Mouse (Mus musculus) mature B cell (primary cell): Measurements from ENCODE around the gene Fezf1.

Experiments
- in situ Hi-C: fragments of 300-500 bp; cut with MboI; formaldehyde crosslinking; loops from 2 replicates; pipeline ENCODE4 v1.14.3; 2019

The Fezf1 gene

DNA sequence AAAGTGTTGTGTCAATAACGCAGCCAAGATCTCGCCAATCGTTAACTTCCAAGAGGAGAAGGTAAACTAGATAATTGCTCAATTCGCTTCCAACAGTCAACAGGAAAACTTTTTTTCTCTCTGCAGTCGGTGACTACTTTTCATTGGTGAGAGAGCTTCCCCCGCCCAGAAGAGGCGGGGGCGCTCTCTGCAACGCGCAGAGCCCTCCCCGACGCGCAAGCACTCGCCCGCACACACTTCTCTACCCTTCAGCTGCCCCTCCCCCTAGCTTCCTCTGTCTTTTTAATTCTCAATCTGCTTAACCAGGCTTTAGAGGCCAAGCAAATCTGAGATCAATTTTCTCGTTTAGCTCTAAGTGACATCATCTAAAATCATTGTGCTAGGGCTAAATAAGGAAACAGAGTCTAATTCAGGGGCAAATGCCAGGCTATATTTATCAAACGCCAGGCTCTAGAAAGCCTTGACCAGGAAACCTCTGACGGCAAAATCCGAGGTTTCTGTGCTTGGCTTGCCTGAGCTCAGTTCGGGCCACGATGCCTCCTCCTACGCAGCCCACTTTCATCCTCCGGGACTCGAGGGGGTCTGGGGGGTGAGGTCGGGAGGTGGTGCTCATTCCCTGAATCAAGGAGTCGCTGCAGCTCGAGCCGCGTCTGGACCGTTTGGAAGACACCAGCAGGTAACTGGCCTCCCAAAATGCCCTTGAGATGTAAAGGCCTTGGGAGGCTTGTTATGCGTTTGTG is at the start of gene Fezf1:
TSS of gene Fezf1 (minus strand) at position 50 of the 740 bp plus-strand sequence.
- in situ Hi-C loops, result no loop called here

DNA sequence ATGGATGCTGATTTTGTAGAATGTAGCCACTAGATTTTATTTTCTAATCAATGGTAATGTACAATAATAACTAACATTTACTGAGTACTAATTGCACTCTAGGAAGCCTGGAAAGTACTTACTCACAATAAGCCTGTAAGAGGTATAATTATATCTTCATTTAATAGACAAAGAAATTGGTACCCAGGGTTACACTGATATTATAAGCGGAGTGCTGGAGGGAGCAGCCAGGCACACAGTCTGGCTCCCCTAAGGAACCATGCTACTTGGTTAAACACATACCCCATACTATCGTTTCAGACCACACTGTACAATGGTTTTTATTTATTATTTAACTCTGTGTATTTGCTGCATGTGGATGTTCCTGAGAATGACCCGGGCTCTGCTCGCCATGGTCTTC is 46.5 kb upstream of the Fezf1 start:
- in situ Hi-C loops, result no loop called here

DNA sequence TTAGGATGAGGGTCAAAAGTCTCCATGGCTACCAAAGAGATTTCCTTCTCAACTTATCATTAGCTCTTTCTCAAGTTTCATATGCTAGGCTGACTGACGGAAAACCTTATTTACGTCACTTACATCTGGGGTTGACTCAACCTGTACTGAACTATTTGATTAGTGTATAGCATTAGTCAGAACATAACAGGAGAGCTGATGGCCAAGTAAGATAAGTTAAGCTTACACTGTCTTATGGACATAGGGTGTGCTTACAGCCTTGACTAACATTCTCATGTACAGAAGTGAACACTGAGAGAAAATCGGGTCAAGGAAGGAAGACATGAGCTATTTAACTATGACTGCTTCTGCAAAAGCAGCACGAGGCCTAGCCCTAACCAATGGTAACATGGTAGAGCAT is 40.6 kb upstream of the Fezf1 start:
- in situ Hi-C loops, result no loop called here

DNA sequence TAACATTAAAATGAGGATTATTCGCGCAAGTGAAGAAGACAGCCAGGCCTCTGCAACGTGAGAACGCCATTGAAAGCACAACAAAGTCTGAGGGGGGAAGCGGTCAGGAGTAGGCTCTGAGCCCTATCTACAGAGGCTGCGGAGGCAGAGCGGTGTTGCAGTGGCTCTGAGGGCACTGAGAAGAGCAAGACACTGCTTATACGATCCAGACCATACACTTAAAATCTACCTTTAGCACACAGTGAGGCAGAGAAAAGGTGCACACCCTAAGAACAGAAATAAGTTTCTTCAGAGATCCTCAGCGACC is 33.3 kb upstream of the Fezf1 start:
- in situ Hi-C loops, result no loop called here

DNA sequence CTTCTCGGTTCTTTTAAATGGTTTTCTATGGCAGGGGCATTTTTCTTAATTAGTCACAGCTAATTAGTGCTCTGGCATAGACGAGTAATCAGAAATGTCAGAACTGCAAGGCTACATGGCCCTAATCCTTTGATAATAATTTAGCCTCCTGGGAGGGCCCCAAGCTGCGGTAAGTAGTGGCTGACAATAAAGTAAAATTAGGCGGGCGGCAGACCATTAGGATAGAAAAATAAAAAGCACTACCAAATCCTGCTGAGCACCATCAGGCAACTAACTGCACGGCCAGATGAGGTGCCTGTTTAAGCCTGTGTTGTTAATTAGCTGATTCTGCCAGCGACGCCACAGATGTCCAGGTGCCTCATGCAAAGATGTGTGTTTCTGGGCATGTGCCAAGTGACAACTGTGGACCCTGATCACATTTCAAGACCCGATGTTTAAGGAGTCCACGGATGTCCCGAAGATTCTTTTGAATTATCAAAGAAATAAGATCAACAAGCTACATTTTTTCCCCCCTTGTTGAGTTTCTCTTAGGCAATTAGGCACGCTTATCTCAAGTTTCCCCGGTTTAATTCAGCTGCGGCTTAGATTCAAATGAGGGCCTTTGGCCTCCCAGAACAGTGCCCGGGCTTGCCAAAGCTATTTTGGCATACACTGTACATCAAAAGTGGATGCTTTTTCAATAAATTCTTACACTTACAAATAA is 32.8 kb upstream of the Fezf1 start:
- in situ Hi-C loops, result no loop called here

DNA sequence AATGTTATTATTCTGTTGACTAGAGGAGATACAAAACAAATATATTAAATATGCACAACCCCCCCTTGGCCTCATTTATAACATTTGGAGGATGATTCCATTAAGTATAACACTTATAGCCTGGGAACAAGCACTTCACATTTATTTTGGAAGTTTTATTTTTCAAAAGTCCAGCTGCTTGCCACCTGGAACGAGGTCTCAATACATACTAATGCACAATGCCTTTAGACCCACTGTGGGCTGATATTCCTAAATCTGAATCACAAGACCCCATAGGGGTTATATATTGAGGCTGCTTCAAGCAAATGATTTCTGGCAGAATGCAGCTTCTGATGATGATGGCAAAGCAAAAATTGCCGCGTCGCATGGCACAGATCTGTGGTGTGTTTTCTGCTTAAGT is 25.3 kb upstream of the Fezf1 start:
- in situ Hi-C loops, result no loop called here

DNA sequence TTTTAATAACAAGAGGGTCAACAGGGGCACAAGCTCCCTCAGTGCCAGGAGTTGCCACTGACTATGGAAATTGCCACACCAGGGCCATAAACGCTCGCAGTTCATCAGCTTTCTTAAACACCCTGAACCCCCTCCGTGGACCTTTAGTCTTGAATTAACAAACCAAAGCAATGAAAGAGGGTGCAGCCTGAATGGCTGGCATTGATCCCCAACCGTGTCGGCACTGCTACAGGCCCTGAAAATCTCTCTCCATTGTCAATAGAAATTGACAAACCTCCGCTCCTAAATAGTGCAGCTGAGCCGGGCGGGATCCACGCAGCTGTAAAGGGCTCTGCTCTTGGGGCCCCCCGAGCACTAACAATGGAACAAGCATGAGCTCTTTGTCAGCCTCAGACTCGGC is 24.8 kb upstream of the Fezf1 start:
- in situ Hi-C loops, result no loop called here

DNA sequence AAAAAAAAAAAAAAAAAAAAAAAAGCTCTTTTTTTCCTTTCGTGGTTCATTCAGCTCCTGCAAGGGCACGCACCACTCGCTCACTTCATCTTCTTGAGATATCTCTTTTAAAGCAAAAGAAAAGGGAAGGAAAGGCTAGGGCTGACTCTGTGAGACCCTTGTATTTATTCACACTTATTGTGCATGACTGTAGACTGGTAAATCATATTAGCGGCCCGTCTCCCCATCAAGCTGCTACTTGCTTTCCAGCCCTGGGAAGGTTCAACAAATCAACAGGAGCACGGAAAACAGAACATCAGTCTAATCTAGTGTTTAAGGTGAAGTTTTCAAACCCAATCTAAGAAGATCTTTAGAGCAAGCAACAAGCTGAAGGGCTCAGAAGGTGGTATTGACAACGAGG is 24.4 kb upstream of the Fezf1 start:
- in situ Hi-C loops, result no loop called here

DNA sequence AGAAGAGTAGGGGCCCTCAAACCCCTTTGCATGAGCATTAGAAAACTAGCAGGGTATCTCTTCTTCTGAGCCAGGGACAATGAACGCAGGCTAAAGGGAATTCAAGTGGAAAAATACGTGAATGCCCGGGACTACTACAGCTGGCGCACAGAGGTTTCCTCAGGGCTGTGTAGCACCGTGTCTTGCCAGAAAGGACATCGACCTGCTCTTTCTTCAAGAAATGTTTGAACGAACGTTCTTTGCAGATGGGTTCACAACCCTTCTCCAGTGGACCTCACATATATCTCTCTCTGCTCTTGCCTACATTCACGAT is 12.5 kb upstream of the Fezf1 start:
- in situ Hi-C loops, result no loop called here

DNA sequence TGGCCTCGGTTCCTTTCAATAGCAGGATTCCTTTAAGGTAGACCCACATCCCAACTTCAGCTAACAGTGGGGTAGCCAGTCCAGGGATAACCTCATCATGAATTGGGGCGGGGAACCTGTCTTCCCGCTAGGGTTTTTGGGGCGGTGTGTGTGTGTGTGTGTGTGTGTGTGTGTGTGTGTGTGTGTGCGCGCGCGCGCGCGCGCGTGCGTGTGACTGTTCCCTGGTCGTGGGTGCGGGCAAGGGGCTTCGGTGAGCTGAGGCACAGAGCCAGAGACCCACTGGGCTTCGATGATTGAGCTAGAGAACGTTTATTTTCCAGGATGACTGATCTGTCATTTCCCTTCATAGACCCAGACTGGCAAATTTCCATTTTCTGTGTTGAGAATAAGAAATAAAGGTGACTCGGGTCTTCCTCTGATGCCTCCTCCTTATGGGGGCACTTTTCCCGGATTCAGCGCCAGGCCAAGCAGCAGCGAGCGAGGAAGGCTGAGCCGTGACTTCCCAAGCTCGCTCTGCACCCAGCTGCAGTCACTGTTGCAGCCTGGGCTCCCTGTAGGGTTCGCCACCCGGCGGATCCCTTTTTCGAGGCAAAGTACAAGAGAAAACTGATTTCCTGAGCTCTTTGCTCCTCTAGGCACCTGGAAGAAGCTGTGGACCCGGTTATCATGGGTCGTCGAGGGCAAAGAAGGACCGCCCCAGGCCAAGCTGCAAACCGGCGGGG is 12.0 kb upstream of the Fezf1 start:
- in situ Hi-C loops, result no loop called here

DNA sequence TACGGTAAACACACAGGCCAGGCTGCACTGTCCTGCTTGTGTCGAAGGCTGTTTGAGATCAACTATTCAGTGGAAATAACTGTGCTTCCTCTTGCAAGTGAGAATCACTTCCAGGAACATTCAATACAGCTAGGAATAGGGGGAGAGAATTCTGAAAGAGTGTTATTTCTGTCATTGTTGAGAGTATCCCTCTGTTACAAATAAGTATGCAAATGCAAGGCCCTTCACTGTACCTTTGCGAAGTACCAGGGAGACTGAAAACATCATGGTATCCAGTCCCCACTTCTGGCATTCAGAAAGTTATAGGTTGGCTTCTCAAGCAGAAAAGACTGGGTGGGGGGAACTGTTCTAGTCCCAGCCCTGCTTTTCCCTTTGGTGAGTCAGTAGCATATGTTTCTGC is 9.8 kb upstream of the Fezf1 start:
- in situ Hi-C loops, result no loop called here

DNA sequence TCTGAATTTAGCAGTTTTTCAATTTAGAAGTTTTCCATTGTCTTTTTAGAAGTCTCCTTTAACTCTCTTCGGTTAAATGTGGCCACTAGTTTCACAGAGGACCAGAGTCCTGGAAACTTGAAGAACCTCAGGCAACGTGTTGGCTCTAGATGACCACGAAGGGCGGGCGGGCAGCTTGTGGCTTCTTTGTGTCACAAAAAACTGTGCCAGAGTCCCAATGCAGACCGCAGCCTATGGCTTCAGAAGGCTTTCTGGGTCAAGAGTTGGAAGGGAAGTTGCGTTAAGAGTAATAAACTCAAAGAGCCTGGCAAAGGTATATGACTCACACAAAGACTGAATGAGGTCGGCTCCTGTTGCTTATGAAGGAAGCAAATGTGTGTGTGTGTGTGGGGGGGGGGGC is 7.0 kb upstream of the Fezf1 start:
- in situ Hi-C loops, result no loop called here

DNA sequence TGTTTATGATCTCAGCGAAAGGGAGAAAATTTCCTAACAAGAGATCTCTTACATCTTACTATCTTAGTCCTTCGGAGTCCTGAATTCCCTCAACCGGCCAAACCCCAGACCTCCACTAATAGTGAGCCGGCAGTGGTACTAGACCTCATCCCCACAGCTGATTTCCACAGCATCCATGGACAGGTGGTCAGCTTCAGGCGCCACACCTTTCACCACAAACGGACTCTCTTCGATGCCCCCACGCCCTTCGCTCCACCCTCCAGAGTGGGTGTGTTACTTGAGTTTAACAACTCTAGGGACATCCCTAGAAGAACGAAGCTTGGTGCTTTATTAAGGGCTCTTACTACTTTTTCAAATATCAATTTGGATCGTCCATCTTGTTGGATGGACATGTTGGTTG is 6.5 kb upstream of the Fezf1 start:
- in situ Hi-C loops, result no loop called here

DNA sequence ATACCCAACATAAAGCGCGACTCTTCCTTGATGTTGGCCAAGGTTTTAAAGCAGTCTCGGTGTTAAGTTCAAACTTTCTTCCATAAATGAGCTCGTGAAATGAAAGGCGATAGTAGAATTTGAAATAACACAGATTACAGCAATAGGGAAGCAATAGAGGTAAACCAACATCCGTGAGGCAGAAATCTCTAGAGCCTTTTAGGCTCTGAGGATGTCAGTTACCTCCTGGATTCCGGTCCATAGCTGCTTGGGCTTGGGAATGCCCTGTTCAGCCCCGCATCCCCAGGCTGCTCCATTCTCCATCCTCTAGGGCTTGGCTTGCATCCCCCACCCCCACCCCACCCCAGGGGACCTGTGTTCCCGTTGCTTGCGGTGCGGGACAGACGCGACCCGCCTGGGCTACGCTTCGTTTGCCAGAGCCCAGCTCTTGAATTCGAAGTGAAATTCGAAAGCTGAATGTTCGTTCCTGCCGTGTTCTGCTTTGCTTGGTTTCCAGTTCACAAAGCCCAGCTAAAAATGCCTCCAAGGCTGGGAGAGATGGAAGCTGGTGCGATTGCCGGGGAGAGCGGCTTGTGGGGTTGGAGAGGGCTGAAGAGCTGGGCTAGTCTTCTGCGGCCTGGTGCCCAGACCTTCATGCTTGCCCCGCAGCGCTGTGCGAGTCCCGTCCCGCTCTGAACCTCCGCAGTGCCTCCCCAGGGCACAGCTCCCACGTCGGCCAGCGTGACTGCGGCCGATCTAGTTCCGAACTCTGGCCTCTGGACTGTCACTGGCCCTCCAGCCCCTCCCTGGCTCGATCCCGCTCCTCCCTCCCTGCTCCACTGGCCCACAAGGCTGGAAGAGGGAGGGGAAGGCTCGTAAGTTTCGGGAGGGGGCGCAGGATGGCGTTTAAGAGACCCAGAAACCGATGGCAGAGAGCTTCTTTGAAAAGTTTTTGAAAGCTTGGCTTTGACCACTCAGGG is 5.5 kb upstream of the Fezf1 start:
- in situ Hi-C loops, result no loop called here

DNA sequence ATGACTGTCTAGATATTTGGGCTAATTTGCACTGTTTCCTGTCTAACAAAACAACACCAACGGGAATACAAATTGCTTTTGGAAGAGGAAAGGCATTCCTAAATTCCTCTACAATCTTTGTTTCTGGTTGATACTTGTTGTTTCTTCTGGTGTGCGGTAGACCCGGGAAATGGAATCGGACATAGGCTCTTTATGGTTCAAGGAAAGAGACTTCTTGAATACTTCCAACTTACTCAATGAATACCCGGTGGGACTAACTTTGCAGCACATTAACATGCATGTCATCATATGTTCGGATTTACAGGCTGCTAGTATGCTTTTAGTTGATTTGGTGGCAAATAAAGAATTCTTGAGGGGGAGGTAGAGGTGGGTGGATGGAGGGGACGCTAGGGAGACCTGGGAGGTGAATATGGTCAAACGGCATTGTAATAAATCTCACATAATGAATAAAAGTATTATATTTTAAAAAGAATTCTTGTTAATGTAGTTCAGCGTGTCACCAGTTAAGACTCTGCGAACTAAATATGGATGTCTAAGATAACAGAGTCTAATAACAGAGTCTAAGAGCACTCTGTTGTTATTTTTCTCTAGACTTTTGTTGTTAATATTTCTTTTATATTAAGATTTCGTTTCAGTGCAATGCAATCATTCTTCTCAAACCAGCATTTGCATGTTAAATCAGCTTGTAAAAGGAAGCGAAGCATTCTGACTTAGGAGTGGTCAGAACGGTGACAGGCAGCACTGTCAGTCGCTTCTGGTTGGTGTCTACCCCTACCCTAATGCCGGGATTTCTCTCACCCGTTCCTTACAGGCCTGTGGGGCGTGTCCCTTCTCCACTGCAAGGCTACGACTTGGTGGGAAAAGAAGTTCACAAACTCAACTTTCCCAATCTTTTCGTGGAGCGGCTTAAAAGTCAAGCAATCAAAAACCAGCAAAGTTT is 4.3 kb upstream of the Fezf1 start:
- in situ Hi-C loops, result no loop called here

DNA sequence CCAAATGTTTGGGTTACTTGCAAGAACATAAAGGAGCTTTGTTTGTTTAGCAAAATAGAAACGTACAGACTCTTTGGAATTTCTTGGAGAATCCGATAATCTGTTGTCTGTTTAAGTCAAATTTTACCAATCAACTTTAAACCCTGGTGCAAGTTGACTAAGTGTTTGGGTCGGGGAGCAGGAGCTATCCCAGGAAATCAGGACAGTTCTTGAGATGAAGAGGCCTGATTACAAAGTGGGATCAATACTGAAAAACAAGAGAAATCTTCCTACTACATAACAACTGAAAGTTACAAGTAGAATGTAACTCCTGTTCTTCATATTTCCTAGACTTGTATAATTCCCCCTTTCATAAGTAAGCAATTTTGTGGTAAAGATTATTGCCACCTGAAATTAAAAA is 3.3 kb upstream of the Fezf1 start:
- in situ Hi-C loops, result no loop called here

DNA sequence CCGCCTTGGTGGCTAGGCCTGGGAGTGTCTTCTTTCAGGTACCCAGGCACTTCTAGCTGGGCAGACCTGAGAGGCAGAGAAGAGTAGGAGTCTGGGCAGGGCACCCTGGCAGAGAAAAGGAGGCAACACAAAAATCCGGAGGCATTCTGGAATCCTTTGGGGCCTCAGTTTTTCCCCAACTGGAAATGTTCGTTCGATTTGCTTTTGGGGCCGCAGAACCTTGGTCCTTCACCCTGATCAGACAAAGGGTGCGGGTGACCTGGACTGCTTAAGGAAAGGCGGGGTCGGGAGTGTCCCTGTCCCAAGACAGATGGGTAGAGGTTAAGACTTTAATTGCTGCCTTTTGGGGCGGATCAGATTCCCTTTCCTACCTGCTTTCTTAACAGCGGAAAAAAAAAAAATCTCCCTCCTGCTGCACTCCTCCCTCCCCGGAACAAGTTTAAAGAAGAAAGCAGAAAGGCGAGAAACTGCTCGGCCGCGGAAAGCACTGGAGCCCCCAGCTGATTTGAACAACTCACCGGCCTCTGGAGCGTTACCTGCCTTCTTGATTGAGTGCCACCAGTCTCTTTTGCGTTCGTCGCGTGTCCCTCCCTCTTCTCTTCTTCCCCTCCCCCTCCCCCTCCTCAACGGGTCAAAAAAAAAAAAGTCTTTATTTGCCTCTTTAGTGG is 2.3 kb upstream of the Fezf1 start:
- in situ Hi-C loops, result no loop called here

DNA sequence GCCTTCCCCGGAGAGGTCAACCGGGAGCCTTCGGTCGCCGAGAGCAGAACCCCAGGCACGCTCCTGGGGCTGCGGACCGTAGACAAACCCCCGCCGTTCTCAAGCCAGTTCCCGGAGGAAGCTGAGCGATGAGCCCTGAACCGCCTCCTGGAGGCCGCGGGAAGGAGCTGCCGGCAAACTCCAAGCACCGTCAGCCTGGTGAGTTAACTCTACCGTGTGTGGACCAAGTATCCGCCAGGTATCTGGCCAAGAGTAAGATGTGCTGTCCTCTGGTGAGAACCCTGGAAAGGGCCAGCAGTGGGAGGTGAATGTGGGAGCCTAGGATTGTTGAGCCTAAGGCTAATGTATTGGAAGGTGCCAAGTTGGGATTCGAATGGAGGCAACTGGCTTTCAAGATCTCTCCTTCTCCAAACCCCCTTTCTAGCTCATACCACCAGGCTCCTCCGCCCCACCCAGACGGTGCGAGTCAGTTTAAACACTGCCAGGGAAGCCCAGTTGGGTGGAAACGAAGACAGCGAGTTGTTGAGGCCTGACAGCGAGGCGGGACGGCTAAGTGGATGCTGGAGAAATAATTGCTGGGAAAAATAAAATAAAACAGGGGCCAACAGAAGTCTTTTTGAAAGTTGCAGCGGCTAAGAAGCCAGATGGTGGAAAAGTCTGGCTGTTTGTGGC is 1.6 kb upstream of the Fezf1 start:
- in situ Hi-C loops, result no loop called here

DNA sequence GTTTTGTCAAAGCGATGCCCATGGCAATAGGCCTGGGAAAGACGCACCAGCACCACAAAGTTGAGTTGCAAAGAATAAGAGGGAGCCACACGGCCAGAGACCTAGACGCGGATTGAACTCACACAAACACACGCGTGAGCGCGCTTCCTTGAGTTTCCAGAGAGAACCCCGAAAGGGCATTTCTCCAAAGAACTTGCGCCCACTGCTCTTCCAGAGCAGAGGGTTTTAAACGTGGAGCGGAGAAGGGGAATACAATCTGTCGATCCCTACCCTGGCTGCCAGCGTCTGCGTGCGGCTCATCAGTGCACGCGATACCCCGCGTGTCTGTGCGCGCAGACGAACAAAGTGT is 865 bp upstream of the Fezf1 start:
- in situ Hi-C loops, result no loop called here
